ENCODE assay signal across 8 mouse cellular contexts in the genomic region with DNA sequence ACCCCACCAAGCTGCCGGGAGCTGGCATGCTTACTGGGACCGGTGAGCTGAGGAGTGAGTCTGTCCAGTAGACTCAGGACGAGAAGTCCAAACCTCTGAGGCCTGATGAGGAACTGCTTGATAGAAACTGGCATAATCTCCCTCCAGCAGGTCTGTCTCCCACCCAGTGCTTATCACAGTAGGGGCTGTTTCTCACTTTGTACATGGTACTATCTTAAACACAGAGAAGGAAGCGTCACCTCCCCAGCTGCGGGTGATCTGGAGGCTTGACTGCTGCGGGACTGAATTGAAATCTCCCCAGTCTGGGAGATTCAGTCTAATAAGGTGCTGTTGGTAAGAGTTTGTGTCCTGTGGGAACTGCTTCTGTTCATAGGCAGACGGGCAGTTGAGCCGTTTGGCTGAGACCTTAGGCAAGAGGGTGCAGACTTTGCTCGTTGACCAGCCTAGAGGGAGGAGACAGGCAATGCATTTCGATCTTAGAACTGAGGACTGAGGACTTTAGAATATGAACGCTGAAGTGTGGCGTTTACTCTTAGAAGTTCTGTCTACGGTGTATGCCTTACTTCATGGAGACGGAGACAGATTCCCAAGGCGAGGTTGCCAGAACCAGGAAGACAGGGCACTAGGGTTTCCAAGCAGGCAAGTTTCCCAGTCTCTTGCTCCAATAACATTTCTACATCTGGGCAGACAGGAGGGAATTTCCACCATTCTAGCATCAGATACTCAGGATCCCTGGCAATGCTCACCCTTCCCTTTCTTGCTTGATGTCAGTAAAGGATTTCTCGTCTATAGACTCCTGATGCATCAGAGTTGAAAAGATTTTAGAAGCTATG.
DNase-seq lines count a peak whose midpoint lies in the region; ATAC-seq lines count a peak whose summit lies in the region.

No protein-coding gene starts in this region.

- peak overlapping the region; percentile 11; the same call in 1 of the 2 replicates for H3K4me2 ChIP-seq in lung, embryonic 16.5 days (ENCODE audit: low read depth, low read length)
- H3K4me2 ChIP-seq in embryonic facial prominence, embryonic 14.5 days (ENCODE audit: low read depth, low read length), result peak overlapping the region; percentile 14; the same call in 1 of the 2 replicates
- no peak overlapping the region for H3K4me2 ChIP-seq in midbrain, embryonic 11.5 days

- no peak; the same call in 1 of the 2 replicates for ATAC-seq in lung, embryonic 16.5 days (ENCODE audit: low read depth)
- ATAC-seq in embryonic facial prominence, embryonic 14.5 days (ENCODE audit: low read depth), result no peak
- no peak; the same call in 1 of the 2 replicates for ATAC-seq in midbrain, embryonic 11.5 days (ENCODE audit: low FRiP score)

- no peak for DNase-seq in lung, postnatal 14 days
- no peak for DNase-seq in embryonic facial prominence, embryonic 14.5 days (ENCODE audit: low spot score)
- DNase-seq in kidney, postnatal 14 days, result peak; percentile 61
- DNase-seq in spleen, postnatal 10 days (ENCODE audit: low spot score in 2 of 2), result peak; percentile 71 to 75
- no peak for DNase-seq in cerebellum, adult 11 months
- DNase-seq in frontal cortex, postnatal 10 days (ENCODE audit: low spot score in 2 of 2), result no peak
- no peak for DNase-seq in midbrain, embryonic 11.5 days (ENCODE audit: low spot score, missing footprints)

- no peaks in the 10 kb centered on the region for H3K36me3 ChIP-seq in lung, embryonic 16.5 days (ENCODE audit: control insufficient read depth, insufficient read depth, low read length)
- no peaks in the 10 kb centered on the region for H3K36me3 ChIP-seq in embryonic facial prominence, embryonic 14.5 days (ENCODE audit: control insufficient read depth, insufficient read depth, low read length)
- no peaks in the 10 kb centered on the region for H3K36me3 ChIP-seq in midbrain, embryonic 11.5 days (ENCODE audit: control insufficient read depth, insufficient read depth, low read length)

- WGBS in lung, embryonic 16.5 days, result 50% methylated on average over 16 of the region's 16 CpGs
- WGBS in embryonic facial prominence, embryonic 14.5 days, result 74% methylated on average over 16 of the region's 16 CpGs
- 86% methylated on average over 16 of the region's 16 CpGs for WGBS in midbrain, embryonic 11.5 days

- H3K4me1 ChIP-seq in lung, embryonic 16.5 days (replicated peaks; ENCODE audit: control insufficient read depth, insufficient read depth, low read length), result peaks cover 26% of the 10 kb centered on the region
- H3K4me1 ChIP-seq in embryonic facial prominence, embryonic 14.5 days (ENCODE audit: control insufficient read depth, insufficient read depth, low read length), result peaks cover 30% of the 10 kb centered on the region
- H3K4me1 ChIP-seq in midbrain, embryonic 11.5 days (ENCODE audit: control insufficient read depth, insufficient read depth, low read length), result no peaks in the 10 kb centered on the region

- H3K4me3 ChIP-seq in lung, embryonic 16.5 days (ENCODE audit: low read length), result no peak overlapping the region
- no peak overlapping the region for H3K4me3 ChIP-seq in embryonic facial prominence, embryonic 14.5 days (ENCODE audit: low read depth, low read length)
- no peak overlapping the region for H3K4me3 ChIP-seq in midbrain, embryonic 11.5 days (ENCODE audit: low read depth, low read length)

- H3K9ac ChIP-seq in lung, embryonic 16.5 days (ENCODE audit: low read length), result peak overlapping the region; percentile 35
- H3K9ac ChIP-seq in embryonic facial prominence, embryonic 14.5 days (ENCODE audit: low read depth, low read length), result no peak overlapping the region
- H3K9ac ChIP-seq in midbrain, embryonic 11.5 days (ENCODE audit: low read length), result no peak overlapping the region

- H3K27me3 ChIP-seq in lung, embryonic 16.5 days (ENCODE audit: control insufficient read depth, insufficient read depth, low read depth, low read length), result no peaks in the 10 kb centered on the region
- no peaks in the 10 kb centered on the region for H3K27me3 ChIP-seq in embryonic facial prominence, embryonic 14.5 days (replicated peaks; ENCODE audit: control insufficient read depth, insufficient read depth, low read length)
- no peaks in the 10 kb centered on the region for H3K27me3 ChIP-seq in midbrain, embryonic 11.5 days (ENCODE audit: control insufficient read depth, insufficient read depth, low read length)

- H3K27ac ChIP-seq in lung, embryonic 16.5 days (ENCODE audit: low read length), result peak overlapping the region; percentile 73
- peak overlapping the region; percentile 68 for H3K27ac ChIP-seq in embryonic facial prominence, embryonic 14.5 days (replicated peaks; ENCODE audit: low read depth, low read length)
- no peak overlapping the region for H3K27ac ChIP-seq in midbrain, embryonic 11.5 days (ENCODE audit: low read depth, low read length)

- H3K9me3 ChIP-seq in lung, embryonic 16.5 days (ENCODE audit: control insufficient read depth, low read length), result no peaks in the 10 kb centered on the region
- H3K9me3 ChIP-seq in embryonic facial prominence, embryonic 14.5 days (ENCODE audit: control insufficient read depth, low read length), result no peaks in the 10 kb centered on the region
- no peaks in the 10 kb centered on the region for H3K9me3 ChIP-seq in midbrain, embryonic 11.5 days (ENCODE audit: control insufficient read depth, low read length)

Comparison
In these comparisons a context has a peak if more than half of its experiments do, and no peak if none do; other contexts are left out.
1. DNase-seq: peak in kidney, postnatal 14 days (single experiment) and spleen, postnatal 10 days (2 of 2); none in lung, postnatal 14 days (single experiment), embryonic facial prominence, embryonic 14.5 days (single experiment), cerebellum, adult 11 months (single experiment), frontal cortex, postnatal 10 days (0 of 2) and midbrain, embryonic 11.5 days (single experiment).